Mouse (Mus musculus) forebrain, embryonic 15.5 days (tissue): ENCODE data around the gene 5330417H12Rik. TPM values are rescaled to one million over a fixed set of nuclear protein-coding genes. Genes with fewer than 3 reads are reported as not detected.

Source experiments
- ATAC-seq: fragments of 200-750 bp; cut with Nextera tagmentation; replicated peaks from 2 replicates; pipeline ENCODE4 v1.8.0; 2017; ENCODE audit warnings: mild to moderate bottlenecking, moderate TSS enrichment, moderate library complexity
- H3K27ac ChIP-seq: fragments of 300-500 bp; sonication (generic); replicated peaks from 2 replicates; pipeline ENCODE4 v1.5.1; 2015; ENCODE audit warnings: mild to moderate bottlenecking, inconsistent platforms
- H3K27me3 ChIP-seq: fragments of 300-500 bp; sonication (generic); 2 replicates; pipeline ENCODE4 v1.6.1; 2015; ENCODE audit warnings: inconsistent platforms
- H3K36me3 ChIP-seq: fragments of 300-500 bp; sonication (generic); 2 replicates; pipeline ENCODE4 v1.6.1; 2015; ENCODE audit warnings: mild to moderate bottlenecking, inconsistent platforms
- H3K4me1 ChIP-seq: fragments of 300-500 bp; sonication (generic); 2 replicates; pipeline ENCODE4 v1.6.1; 2015; ENCODE audit warnings: inconsistent platforms
- H3K4me2 ChIP-seq: fragments of 300-500 bp; sonication (generic); replicated peaks from 2 replicates; pipeline ENCODE4 v1.6.1; 2015; ENCODE audit warnings: mild to moderate bottlenecking, inconsistent platforms
- H3K4me3 ChIP-seq: fragments of 300-500 bp; sonication (generic); 2 replicates; pipeline ENCODE4 v1.5.1; 2015; ENCODE audit warnings: mild to moderate bottlenecking, inconsistent platforms
- H3K9ac ChIP-seq: fragments of 300-500 bp; sonication (generic); replicated peaks from 2 replicates; pipeline ENCODE4 v1.6.1; 2015; ENCODE audit warnings: mild to moderate bottlenecking, inconsistent platforms
- H3K9me3 ChIP-seq: fragments of 300-500 bp; sonication (generic); 2 replicates; pipeline ENCODE4 v1.6.1; 2016; ENCODE audit warnings: inconsistent platforms
- whole genome bisulfite sequencing: fragments of 180-500 bp; shearing (Covaris S2); methylation state at CpG from one replicate; pipeline ENCODE4 v1.1.7; 2015; ENCODE audit warnings: mixed read lengths; 5-methylcytosine and 5-hydroxymethylcytosine counted together
- polyA plus RNA-seq: library from polyadenylated mRNA; unstranded; fragments of >200 nt; fragmentation: Nextera tagmentation; extraction: Ambion mirVana; gene quantifications from 2 replicates; pipeline ENCODE4 v1.2.1, GENCODE M21; 2015

The 5330417H12Rik gene
- polyA plus RNA-seq, 1 experiment from 2014 or later, result not detected

- no peaks in the 10 kb centered on the region for H3K9me3 ChIP-seq
- no peaks in the 10 kb centered on the region for H3K36me3 ChIP-seq
- H3K27me3 ChIP-seq, result no peaks in the 10 kb centered on the region
- H3K4me3 ChIP-seq, result no peak overlapping the region
- no peaks in the 10 kb centered on the region for H3K4me1 ChIP-seq
- no peak overlapping the region for H3K27ac ChIP-seq
- 82% methylated on average over 4 of the region's 4 CpGs for WGBS
- H3K4me2 ChIP-seq, result no peak overlapping the region
- no peak for ATAC-seq
- no peak overlapping the region for H3K9ac ChIP-seq
Observed at GRCm38 (mm10) chr7:107619225-107619624, 5.7 kb downstream of the 5330417H12Rik start.

DNA sequence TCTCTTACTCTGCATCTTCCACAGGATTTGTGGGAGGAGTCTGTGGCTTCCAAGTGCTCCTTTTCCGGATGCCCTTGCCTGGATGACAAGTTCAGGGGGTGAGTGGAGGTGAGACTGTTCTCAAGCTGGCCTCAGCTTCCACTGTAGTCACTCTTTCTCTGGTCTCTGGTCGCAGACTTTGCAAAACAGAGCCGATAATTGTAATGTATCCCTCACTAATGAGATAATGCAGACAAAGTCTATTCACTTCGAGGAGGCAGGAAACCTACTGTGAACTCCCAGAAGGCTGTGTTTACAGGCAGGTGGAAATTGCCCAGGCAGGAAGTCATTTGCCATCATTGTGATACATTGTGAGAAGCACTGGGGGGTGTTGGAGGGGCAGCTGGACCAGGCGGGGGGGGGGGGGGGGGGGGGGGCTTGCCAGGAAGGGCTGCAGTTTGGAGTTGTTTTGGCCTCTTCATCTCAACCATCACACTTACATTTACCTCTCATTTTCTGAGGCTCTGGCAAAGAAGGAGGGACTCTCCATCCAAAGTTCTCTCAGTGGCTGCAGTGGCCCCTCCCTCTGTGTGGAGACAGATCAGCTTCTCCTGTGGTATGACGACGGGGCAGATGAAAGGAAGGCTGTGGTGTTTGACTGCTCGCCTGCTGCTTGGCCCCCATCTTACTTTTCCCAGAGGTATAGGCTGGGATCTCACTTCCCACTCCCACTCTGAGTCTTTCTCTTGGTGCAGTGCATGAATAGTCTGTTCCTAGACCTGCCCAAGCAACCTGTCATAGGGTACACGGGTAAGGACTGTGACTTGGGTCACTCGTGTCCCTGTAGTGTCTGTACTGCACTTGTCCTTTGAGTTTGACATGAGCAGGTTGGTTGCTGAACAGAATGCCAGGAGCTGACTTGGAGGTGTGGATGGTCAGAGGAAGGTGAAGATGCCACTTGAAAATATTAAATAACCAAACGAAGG lies 6.7 kb downstream of the 5330417H12Rik start:
- Histone ChIP-seq H3K9ac (no peak overlapping the region), H3K27me3 (no peaks in the 10 kb centered on the region), H3K9me3 (no peaks in the 10 kb centered on the region), H3K4me2 (no peak overlapping the region), H3K4me1 (no peaks in the 10 kb centered on the region), H3K36me3 (no peaks in the 10 kb centered on the region), H3K27ac (no peak overlapping the region), H3K4me3 (no peak overlapping the region)
- no peak for ATAC-seq
- 27% methylated on average over 11 of the region's 11 CpGs for WGBS

DNA sequence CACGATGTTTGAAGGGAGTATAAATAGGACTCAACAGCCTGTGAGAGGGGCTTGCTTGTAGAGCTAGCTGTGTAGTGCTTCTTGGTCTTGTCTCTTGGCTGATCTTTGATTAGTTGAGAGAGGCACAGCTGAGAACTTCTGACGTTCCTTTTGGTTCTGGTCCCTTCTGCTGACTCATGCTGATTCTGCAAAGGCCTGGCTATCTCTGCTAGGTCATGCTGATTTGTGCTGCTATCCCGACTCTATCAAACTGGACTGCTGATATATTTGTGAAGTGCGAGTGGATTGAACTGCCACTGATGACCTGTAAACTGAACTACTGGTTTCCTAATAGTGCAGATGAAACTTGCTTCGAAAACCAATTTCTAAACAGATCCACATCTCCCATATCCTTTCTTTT lies 14.1 kb downstream of the 5330417H12Rik start:
- H3K9me3 ChIP-seq, result no peaks in the 10 kb centered on the region
- ATAC-seq, result no peak
- no peak overlapping the region for H3K4me3 ChIP-seq
- WGBS, result 90% methylated on average over 5 of the region's 5 CpGs
- H3K4me2 ChIP-seq, result no peak overlapping the region
- no peaks in the 10 kb centered on the region for H3K36me3 ChIP-seq
- no peaks in the 10 kb centered on the region for H3K27me3 ChIP-seq
- no peak overlapping the region for H3K27ac ChIP-seq
- H3K9ac ChIP-seq, result no peak overlapping the region
- no peaks in the 10 kb centered on the region for H3K4me1 ChIP-seq

- WGBS, result 88% methylated on average over 2 of the region's 2 CpGs
- H3K9me3 ChIP-seq, result no peaks in the 10 kb centered on the region
- no peaks in the 10 kb centered on the region for H3K4me1 ChIP-seq
- H3K27ac ChIP-seq, result no peak overlapping the region
- ATAC-seq, result no peak
- no peaks in the 10 kb centered on the region for H3K36me3 ChIP-seq
- H3K27me3 ChIP-seq, result no peaks in the 10 kb centered on the region
- H3K9ac ChIP-seq, result no peak overlapping the region
- no peak overlapping the region for H3K4me3 ChIP-seq
- no peak overlapping the region for H3K4me2 ChIP-seq
Observed at GRCm38 (mm10) chr7:107609622-107610255, 15.2 kb downstream of the 5330417H12Rik start.

DNA sequence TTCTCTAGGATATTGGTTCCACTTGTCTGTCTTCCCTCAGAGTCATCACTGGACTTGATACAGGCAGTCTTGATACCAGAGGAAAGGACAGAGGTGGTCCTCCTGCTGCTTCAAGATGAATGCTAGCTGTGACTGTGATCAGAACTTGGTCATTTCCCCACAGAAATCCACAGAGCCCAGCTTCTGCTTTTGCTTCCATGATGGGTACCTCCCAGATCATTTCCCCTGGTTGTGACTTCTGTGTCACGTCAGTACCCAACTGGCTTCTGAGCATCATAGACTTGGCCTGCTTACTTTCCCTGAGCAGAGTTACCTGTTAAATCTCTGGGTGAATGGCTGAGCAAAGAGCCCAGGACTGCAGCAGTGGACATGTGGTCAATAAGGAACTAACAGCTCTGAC lies 17.2 kb downstream of the 5330417H12Rik start:
- Histone ChIP-seq H3K9me3 (no peaks in the 10 kb centered on the region), H3K4me1 (no peaks in the 10 kb centered on the region), H3K36me3 (no peaks in the 10 kb centered on the region), H3K4me2 (no peak overlapping the region), H3K27ac (no peak overlapping the region), H3K4me3 (no peak overlapping the region), H3K9ac (no peak overlapping the region), H3K27me3 (no peaks in the 10 kb centered on the region)
- 92% methylated on average over 1 of the region's 1 CpGs for WGBS
- no peak for ATAC-seq

DNA sequence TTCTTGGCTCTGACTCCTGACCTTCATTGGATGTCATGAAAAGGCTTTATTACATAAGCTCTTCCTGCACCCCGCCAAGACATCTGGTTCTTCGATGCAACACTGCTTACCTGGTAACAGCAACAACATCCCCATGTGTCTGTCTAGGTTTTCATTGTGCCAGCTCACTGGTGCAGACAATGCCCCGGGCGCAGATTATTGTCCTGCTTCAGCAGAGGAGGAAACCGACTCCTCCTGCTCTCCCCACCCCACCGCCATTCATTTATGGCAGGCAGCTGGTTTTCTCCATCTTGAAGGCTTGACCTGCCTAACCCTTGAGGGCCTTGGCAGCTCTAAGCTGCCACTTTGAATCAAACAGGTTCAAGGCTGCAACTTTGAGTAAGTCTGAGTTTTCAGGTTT lies 22.0 kb downstream of the 5330417H12Rik start:
- H3K4me3 ChIP-seq, result no peak overlapping the region
- no peaks in the 10 kb centered on the region for H3K9me3 ChIP-seq
- H3K27ac ChIP-seq, result no peak overlapping the region
- no peak overlapping the region for H3K4me2 ChIP-seq
- no peaks in the 10 kb centered on the region for H3K36me3 ChIP-seq
- H3K4me1 ChIP-seq, result no peaks in the 10 kb centered on the region
- 57% methylated on average over 6 of the region's 6 CpGs for WGBS
- H3K27me3 ChIP-seq, result no peaks in the 10 kb centered on the region
- no peak for ATAC-seq
- no peak overlapping the region for H3K9ac ChIP-seq

DNA sequence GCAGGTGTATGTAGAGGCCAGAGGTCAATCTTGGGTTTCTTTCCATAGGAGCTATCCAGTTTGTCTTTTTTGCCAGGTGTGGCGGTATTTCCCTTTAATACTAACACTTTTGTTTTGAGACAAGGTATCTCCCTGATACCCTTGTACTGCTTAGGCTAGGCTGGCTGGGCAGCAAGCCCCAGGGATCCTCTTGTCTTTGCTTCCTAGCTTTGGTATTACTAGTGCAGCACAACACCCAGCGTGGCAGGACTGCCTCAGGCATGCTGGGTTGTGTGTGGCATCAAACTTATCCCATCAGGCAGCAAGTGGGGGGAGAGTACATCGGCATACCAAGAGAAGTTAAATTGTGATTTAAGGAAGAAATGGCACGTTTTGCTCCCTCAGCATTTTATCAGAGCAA lies 22.5 kb downstream of the 5330417H12Rik start:
- Histone ChIP-seq H3K27ac (no peak overlapping the region), H3K9me3 (no peaks in the 10 kb centered on the region), H3K4me2 (no peak overlapping the region), H3K27me3 (no peaks in the 10 kb centered on the region), H3K9ac (no peak overlapping the region), H3K4me1 (no peaks in the 10 kb centered on the region), H3K4me3 (no peak overlapping the region), H3K36me3 (no peaks in the 10 kb centered on the region)
- WGBS, result 84% methylated on average over 4 of the region's 4 CpGs
- no peak for ATAC-seq

DNA sequence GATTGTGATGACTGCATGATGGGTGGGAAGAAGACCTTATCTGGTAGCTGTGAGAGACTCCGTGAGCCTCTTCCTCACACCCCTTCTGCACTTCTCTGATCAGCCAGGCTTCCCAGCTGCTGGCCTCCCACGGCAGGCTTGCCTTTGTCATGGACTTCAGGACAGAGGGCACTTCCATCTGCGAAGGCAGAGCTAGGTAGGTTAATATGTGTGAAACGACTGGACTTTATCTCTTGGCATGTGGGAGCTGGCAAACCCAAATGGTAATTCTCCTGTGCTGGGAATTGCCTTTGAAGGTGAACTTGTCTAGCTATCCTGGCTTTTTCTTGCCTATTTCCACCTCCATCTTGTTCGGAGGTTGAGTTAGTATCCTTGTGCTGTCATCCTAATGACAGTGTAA lies 24.3 kb downstream of the 5330417H12Rik start:
- Histone ChIP-seq H3K27me3 (peaks cover under 1% of the 10 kb centered on the region; the same call in 1 of the 2 replicates), H3K4me1 (no peaks in the 10 kb centered on the region), H3K36me3 (no peaks in the 10 kb centered on the region), H3K9ac (no peak overlapping the region), H3K4me2 (no peak overlapping the region), H3K27ac (no peak overlapping the region), H3K4me3 (no peak overlapping the region), H3K9me3 (no peaks in the 10 kb centered on the region)
- 87% methylated on average over 5 of the region's 5 CpGs for WGBS
- no peak for ATAC-seq

DNA sequence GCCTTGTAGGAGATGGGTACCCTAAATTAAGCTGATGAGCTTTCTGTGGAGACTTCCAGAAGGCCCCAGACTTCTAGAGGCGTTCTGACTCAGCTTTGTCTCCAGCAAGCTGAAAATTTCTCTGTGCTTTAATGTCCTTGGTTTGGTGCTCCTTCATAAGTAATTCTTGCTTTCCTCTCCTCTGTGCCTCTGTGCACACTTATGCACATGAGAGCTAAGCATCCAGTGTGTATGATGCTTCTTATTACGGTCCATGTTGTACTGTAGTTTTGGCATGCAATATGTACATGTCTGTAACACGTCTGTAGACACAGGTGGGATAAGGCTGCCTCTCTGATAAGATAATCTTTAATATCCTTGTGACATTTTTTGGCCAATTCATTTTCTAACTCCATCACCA lies 27.0 kb downstream of the 5330417H12Rik start:
- Histone ChIP-seq H3K4me1 (peaks cover 5% of the 10 kb centered on the region), H3K4me3 (no peak overlapping the region), H3K27me3 (peaks cover 3% of the 10 kb centered on the region; the same call in 1 of the 2 replicates), H3K9ac (no peak overlapping the region), H3K4me2 (no peak overlapping the region), H3K27ac (no peak overlapping the region), H3K9me3 (no peaks in the 10 kb centered on the region), H3K36me3 (no peaks in the 10 kb centered on the region)
- WGBS, result 86% methylated on average over 3 of the region's 3 CpGs
- no peak for ATAC-seq

GRCm38 (mm10) chr7:107596753-107597152 lies 28.2 kb downstream of the 5330417H12Rik start:
- peaks cover 13% of the 10 kb centered on the region for H3K4me1 ChIP-seq
- H3K9ac ChIP-seq, result no peak overlapping the region
- H3K27me3 ChIP-seq, result peaks cover 3% of the 10 kb centered on the region; the same call in 1 of the 2 replicates
- H3K9me3 ChIP-seq, result no peaks in the 10 kb centered on the region
- no peaks in the 10 kb centered on the region for H3K36me3 ChIP-seq
- no peak overlapping the region for H3K4me2 ChIP-seq
- ATAC-seq, result no peak
- no peak overlapping the region for H3K4me3 ChIP-seq
- no peak overlapping the region for H3K27ac ChIP-seq

DNA sequence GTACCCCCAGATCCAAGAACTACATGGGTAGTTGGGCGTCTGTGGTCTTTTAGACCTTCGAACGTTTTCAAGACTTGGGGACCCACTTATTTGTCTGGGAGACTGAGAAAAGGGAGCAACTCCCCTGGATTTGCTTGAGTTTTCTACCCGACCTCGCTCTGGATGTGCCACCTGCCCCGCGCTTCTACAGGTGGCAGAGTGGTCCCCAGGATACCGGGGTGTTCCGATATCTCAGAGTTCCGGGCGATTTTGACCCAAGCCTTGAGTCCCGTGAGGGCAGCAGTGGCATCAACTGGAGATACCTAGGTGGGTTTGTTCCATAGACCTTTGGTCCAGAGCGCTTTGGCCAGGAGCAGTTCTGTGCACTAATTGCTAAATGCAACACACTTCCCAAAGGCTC lies 29.5 kb downstream of the 5330417H12Rik start:
- peaks cover 13% of the 10 kb centered on the region for H3K4me1 ChIP-seq
- H3K9ac ChIP-seq, result peak overlapping the region; percentile 44
- H3K36me3 ChIP-seq, result no peaks in the 10 kb centered on the region
- H3K9me3 ChIP-seq, result no peaks in the 10 kb centered on the region
- WGBS, result 14% methylated on average over 13 of the region's 13 CpGs
- H3K4me3 ChIP-seq, result peak overlapping the region; percentile 56
- ATAC-seq, result no peak
- no peak overlapping the region for H3K27ac ChIP-seq
- H3K27me3 ChIP-seq, result peaks cover 3% of the 10 kb centered on the region; the same call in 1 of the 2 replicates
- peak overlapping the region; percentile 84 for H3K4me2 ChIP-seq

GRCm38 (mm10) chr7:107594857-107595402 lies 30.0 kb downstream of the 5330417H12Rik start, which contains the start of gene Ppfibp2:
Ppfibp2 (plus strand) TSS chr7:107595207.
- Histone ChIP-seq H3K9me3 (no peaks in the 10 kb centered on the region), H3K27ac (no peak within 1 kb of the TSS)
- ATAC-seq, result peak; percentile 94

More at GRCm38 (mm10) chr7:107594857-107595402, 30.0 kb downstream of the 5330417H12Rik start, which contains the start of gene Ppfibp2:
- Histone ChIP-seq H3K4me1 (peaks cover 13% of the 10 kb centered on the region), H3K4me2 (peak within 1 kb of the TSS; percentile 84), H3K36me3 (no peaks in the 10 kb centered on the region), H3K9ac (peak within 1 kb of the TSS; percentile 44), H3K27me3 (peaks cover 3% of the 10 kb centered on the region; the same call in 1 of the 2 replicates), H3K4me3 (peak within 1 kb of the TSS; percentile 56)
- under 1% methylated on average over 24 of the region's 24 CpGs for WGBS
